Mouse (Mus musculus): ENCODE measurements at regions not wholly inside any gene's neighbourhood (a gene's known extent, or its start where the extent isn't known, plus 50 kb on each side); places are given as distances from the start of the nearest gene placed in this dataset.

DNA sequence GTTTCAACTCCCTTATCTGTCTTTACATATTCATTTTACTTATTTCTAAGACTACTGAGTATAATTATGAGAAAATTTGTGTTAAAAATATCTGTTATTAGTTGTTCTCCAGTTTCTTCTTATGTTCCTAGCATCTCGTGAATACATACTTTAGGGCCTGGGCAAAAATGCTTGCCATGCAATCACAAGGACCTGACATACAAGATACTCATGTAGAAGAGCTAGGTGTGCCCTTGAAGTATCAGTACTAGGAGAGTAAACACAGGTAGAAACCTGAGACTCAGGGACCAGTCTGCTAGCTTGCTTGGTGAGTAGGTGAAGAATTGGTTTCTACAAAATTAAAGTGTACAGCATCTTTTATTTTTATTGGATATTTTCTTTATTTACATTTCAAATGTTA is 101.7 kb downstream of the Klf6 start:
- no peak overlapping the region for H3K4me3 ChIP-seq (ENCODE audit: low read depth, low read length)

DNA sequence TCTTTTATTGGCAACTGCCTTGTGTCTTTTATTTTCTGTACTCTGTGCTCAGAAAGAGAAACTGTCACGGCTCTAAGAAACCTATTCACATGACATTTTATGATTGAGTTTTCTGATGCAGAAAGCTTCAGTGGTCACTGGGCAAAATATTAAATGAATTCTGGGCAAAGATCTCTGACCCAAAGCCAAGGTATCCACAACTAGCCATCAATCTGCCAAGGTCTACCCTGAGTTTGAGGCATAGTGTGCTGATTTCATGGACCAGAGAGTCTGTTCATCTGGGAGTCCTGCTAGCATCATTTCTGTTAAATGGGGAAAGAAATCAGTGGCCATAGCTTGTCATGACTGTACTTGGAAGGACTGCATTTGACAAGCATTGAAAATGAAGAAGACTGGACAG is 103.3 kb downstream of the Klf6 start:
- no peak for DNase-seq
- no peak for TF ChIP-seq CTCF (IDR thresholded peaks at IDR 0.05; ENCODE audit: low read depth)
- Histone ChIP-seq H3K4me3 (ENCODE audit: low read depth, low read length) (no peak overlapping the region), H3K36me3 (ENCODE audit: insufficient read depth) (no peaks in the 10 kb centered on the region), H3K9me3 (ENCODE audit: low read length) (no peaks in the 10 kb centered on the region), H3K4me1 (ENCODE audit: insufficient read depth) (no peaks in the 10 kb centered on the region), H3K27me3 (ENCODE audit: insufficient read depth, low read length) (no peaks in the 10 kb centered on the region), H3K4me2 (ENCODE audit: low read depth) (no peak overlapping the region), H3K27ac (ENCODE audit: low read depth, low read length) (no peak overlapping the region), H3K9ac (no peak overlapping the region)
- WGBS: 83% methylated on average over 1 of the region's 1 CpGs
- no peak for ATAC-seq

More for the DNA sequence above, 101.7 kb downstream of the Klf6 start:
- ATAC-seq (no peak), DNase-seq (no peak)
- Histone ChIP-seq H3K27ac (ENCODE audit: low read depth, low read length) (no peak overlapping the region), H3K4me2 (ENCODE audit: low read depth) (no peak overlapping the region), H3K36me3 (ENCODE audit: insufficient read depth) (no peaks in the 10 kb centered on the region), H3K9ac (no peak overlapping the region), H3K27me3 (ENCODE audit: insufficient read depth, low read length) (no peaks in the 10 kb centered on the region), H3K4me1 (ENCODE audit: insufficient read depth) (no peaks in the 10 kb centered on the region), H3K9me3 (ENCODE audit: low read length) (no peaks in the 10 kb centered on the region)
- TF ChIP-seq CTCF (IDR thresholded peaks at IDR 0.05; ENCODE audit: low read depth): no peak
- 97% methylated on average over 1 of the region's 1 CpGs for whole genome bisulfite sequencing

DNA sequence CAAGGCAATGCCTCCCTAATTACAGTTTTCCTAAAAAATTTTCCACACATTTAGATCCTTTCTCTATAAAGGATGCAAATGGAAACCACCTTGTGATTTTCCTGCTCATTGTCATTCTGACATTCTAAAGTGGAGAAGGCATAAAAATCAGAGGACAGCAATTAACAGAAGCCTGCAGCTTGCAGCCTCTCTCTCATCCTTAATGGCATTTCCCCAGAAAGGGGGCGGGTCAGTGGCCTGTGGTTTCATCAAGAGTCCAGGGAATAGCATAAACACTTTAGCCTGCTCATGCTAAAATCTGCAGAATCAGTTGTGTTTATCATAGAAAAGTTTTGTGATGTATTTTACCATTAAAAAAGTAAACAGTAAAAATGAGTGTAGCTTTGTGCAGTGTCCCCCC is 117.3 kb downstream of the Klf6 start:
- WGBS: 70% methylated on average over 1 of the region's 1 CpGs

DNA sequence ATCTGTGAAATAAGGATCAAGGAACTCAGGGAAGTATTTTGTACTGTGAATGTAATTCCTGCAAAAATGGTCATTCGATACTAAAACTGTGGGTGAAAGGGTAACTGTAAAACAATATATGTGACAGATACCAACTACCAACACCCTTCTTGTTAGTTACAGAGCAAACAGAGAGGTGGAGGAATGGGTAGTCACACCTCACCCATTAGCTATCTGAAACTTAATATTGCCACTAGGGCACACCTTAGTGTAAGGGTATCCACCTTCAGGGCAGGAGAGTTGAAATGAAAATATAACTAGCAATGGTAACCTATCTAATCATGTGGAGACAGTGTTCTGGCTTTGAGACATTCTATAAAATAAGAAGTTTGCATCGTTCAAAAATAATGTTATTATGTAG is 126.2 kb downstream of the Klf6 start:
- H3K27ac ChIP-seq (ENCODE audit: low read depth, low read length): no peak overlapping the region
- no peak for TF ChIP-seq CTCF (IDR thresholded peaks at IDR 0.05; ENCODE audit: low read depth)
- H3K9me3 ChIP-seq (ENCODE audit: low read length): no peaks in the 10 kb centered on the region
- WGBS: 97% methylated on average over 2 of the region's 2 CpGs
- no peak overlapping the region for H3K4me2 ChIP-seq (ENCODE audit: low read depth)
- DNase-seq: no peak
- H3K36me3 ChIP-seq (ENCODE audit: insufficient read depth): no peaks in the 10 kb centered on the region
- no peaks in the 10 kb centered on the region for H3K4me1 ChIP-seq (ENCODE audit: insufficient read depth)
- no peak overlapping the region for H3K4me3 ChIP-seq (ENCODE audit: low read depth, low read length)
- H3K9ac ChIP-seq: no peak overlapping the region
- H3K27me3 ChIP-seq (ENCODE audit: insufficient read depth, low read length): no peaks in the 10 kb centered on the region
- ATAC-seq: no peak

More for the DNA sequence above, 117.3 kb downstream of the Klf6 start:
- Histone ChIP-seq H3K4me1 (ENCODE audit: insufficient read depth) (no peaks in the 10 kb centered on the region), H3K4me2 (ENCODE audit: low read depth) (no peak overlapping the region), H3K9me3 (ENCODE audit: low read length) (no peaks in the 10 kb centered on the region), H3K4me3 (ENCODE audit: low read depth, low read length) (no peak overlapping the region), H3K9ac (no peak overlapping the region), H3K36me3 (ENCODE audit: insufficient read depth) (no peaks in the 10 kb centered on the region), H3K27ac (ENCODE audit: low read depth, low read length) (no peak overlapping the region), H3K27me3 (ENCODE audit: insufficient read depth, low read length) (no peaks in the 10 kb centered on the region)
- no peak for ATAC-seq
- TF ChIP-seq CTCF (IDR thresholded peaks at IDR 0.05; ENCODE audit: low read depth): no peak
- DNase-seq: no peak

DNA sequence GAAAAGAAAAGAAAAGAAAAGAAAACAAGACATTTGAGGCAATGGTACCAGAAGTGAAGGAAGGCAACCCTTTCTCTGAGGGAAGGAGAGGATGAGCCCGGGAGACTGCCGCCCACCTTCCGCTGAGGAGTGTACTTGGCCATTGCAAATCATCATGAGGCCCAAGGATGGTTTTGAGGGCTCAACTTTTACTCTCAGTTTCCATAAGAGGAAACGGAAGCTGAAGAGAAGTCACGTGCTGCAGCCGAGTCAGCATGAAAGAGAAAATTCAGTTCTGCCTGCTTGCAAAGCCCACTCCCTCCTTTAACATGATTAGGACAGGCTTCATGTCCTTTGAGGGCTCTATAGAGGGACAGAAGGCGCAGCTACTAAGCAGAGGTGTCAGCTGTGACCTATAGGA is 127.1 kb downstream of the Klf6 start:
- Histone ChIP-seq H3K9me3 (ENCODE audit: low read length) (no peaks in the 10 kb centered on the region), H3K4me1 (ENCODE audit: insufficient read depth) (no peaks in the 10 kb centered on the region), H3K27ac (ENCODE audit: low read depth, low read length) (no peak overlapping the region), H3K4me3 (ENCODE audit: low read depth, low read length) (no peak overlapping the region), H3K9ac (no peak overlapping the region), H3K27me3 (ENCODE audit: insufficient read depth, low read length) (no peaks in the 10 kb centered on the region), H3K4me2 (ENCODE audit: low read depth) (no peak overlapping the region), H3K36me3 (ENCODE audit: insufficient read depth) (no peaks in the 10 kb centered on the region)
- TF ChIP-seq CTCF (IDR thresholded peaks at IDR 0.05; ENCODE audit: low read depth): no peak
- ATAC-seq: no peak
- no peak for DNase-seq
- WGBS: 90% methylated on average over 7 of the region's 7 CpGs

DNA sequence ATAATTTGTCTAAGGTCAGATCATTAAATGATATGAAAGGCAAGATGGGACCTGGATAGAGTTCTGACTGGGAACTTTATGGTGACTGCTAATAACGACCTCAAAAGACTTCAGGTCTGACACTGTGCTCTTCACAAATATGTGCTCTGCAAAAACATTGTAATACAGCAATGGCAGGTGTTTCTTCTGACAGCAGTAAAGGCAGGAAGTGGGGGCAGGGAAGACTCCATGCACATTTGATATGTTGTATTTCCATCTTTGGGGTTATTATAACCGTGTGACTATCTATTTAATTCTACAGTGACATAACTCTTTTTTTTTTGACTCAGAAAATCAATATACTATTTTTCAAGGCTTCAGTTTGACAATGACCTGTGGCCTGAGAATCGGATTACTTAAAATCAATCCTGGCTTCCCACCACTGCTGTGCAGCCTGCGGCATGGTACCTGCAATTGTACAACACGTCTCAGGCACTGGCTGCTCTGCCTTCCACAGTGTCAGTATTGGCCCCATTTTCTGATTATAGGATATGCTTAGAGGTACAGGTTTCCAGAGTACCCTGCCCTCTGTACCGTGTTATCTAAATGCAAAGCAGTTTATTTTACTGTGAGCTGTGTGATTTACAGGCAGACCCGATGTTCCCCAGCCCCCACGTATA is 139.4 kb downstream of the Klf6 start:
- H3K36me3 ChIP-seq (ENCODE audit: insufficient read depth): no peaks in the 10 kb centered on the region
- TF ChIP-seq CTCF (IDR thresholded peaks at IDR 0.05; ENCODE audit: low read depth): no peak
- no peaks in the 10 kb centered on the region for H3K4me1 ChIP-seq (ENCODE audit: insufficient read depth)
- DNase-seq: no peak
- no peaks in the 10 kb centered on the region for H3K27me3 ChIP-seq (ENCODE audit: insufficient read depth, low read length)
- no peak overlapping the region for H3K9ac ChIP-seq
- H3K27ac ChIP-seq (ENCODE audit: low read depth, low read length): no peak overlapping the region
- no peak overlapping the region for H3K4me3 ChIP-seq (ENCODE audit: low read depth, low read length)
- WGBS: 82% methylated on average over 8 of the region's 8 CpGs
- H3K4me2 ChIP-seq (ENCODE audit: low read depth): no peak overlapping the region
- no peaks in the 10 kb centered on the region for H3K9me3 ChIP-seq (ENCODE audit: low read length)
- no peak for ATAC-seq

DNA sequence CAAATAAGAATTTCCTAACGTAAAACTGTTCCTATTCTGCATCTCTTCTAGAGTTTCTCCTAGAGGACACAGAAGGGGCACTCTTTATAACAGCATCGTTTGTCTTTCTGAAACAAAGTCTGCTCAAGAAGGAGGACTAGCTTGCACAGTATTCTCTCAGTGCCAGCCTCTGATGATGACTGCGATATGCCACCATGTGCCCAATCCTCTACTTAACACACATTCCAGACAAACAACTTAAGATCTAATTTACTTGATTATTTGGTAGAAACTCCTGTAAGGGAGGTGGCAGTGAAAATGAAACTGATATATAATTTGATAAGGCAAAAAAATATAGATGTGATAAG is 139.9 kb downstream of the Klf6 start:
- ATAC-seq (no peak), DNase-seq (no peak)
- H3K4me1 ChIP-seq (ENCODE audit: insufficient read depth): no peaks in the 10 kb centered on the region
- 75% methylated on average over 3 of the region's 3 CpGs for WGBS
- no peak overlapping the region for H3K9ac ChIP-seq
- H3K9me3 ChIP-seq (ENCODE audit: low read length): no peaks in the 10 kb centered on the region
- H3K4me3 ChIP-seq (ENCODE audit: low read depth, low read length): no peak overlapping the region
- no peaks in the 10 kb centered on the region for H3K27me3 ChIP-seq (ENCODE audit: insufficient read depth, low read length)
- no peaks in the 10 kb centered on the region for H3K36me3 ChIP-seq (ENCODE audit: insufficient read depth)
- H3K4me2 ChIP-seq (ENCODE audit: low read depth): no peak overlapping the region
- no peak overlapping the region for H3K27ac ChIP-seq (ENCODE audit: low read depth, low read length)
- TF ChIP-seq CTCF (IDR thresholded peaks at IDR 0.05; ENCODE audit: low read depth): no peak
